Mouse (Mus musculus): Measurements from ENCODE around the gene Pus3. TPM values are rescaled to one million over a fixed set of nuclear protein-coding genes. Genes with fewer than 3 reads are reported as not detected.
A peak's percentile ranks its signal among the peaks of the same experiment; 100 is the strongest.

Pus3 gene
- total RNA-seq (2021): 10 to 100 TPM in 1 of 2 experiments, 1 to 10 TPM in 1; 9.2 to 10.3 TPM
- long read RNA-seq, experiment 1, transcript Pus3-201 (4 exons, 2,019 nt): major isoform, 5 of 6 reads
- long read RNA-seq, experiment 1, partial matches to known transcripts: 0 of 6 reads
- long read RNA-seq, experiment 1, other reads (novel, unspliced or antisense): 0 of 6 reads
- long read RNA-seq, experiment 2, partial matches to known transcripts: 0 of 4 reads
- long read RNA-seq, experiment 2, other reads (novel, unspliced or antisense): 0 of 4 reads

GRCm38 (mm10) chr9:35558257-35559008 lies at the start of gene Pus3, which contains the start of gene Ddx25:
Gene Pus3, plus strand, starts transcription at chr9:35558595.
Gene Ddx25, minus strand, starts transcription at chr9:35558528.
- no peak for DNase-seq (ENCODE audit: low spot score)

- DNase-seq (ENCODE audit: low spot score): no peak
Measured at GRCm38 (mm10) chr9:35513900-35514299, 44.5 kb upstream of the Pus3 start.

- no peak for DNase-seq (ENCODE audit: low spot score)
Measured at GRCm38 (mm10) chr9:35516182-35516581, 42.2 kb upstream of the Pus3 start.

DNA sequence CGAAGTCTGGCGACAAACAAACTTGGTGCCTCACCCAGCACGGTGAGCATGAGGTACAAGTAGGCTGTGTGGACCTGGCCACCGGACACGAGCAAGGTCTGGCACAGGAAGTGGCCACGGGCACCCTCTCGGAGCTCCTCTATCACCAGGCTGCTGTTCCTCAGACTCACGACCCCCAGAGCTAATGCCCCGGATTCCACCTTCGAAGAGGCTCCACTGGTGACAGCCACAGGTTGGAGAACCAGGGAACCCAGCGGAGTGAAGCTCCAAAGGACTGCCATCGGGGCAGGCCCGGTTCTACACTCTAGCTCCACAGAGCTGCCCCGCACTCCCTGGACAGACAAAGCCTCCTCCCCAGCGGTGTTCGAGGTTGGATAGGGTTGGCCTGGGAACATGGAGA lies 41.7 kb upstream of the Pus3 start:
- DNase-seq (ENCODE audit: low spot score): no peak

DNA sequence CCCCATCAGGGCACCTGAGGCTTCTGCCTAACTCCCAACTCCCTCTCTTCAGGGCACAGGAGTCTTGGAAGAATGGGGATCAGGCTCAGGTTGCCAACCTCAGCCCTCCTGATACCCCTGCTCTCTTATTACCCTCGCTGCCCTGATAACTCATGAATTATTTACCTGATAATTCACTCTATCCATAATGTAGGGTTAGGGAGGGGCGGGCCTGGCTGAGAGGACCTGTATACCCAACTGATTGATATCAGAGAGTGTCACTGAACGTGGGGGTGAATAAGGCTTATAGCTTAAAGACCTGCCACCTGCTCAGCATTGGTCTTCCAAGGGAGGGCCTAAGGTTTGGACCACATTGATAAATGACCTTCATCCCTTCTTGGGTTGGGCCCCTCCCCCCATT lies 40.2 kb upstream of the Pus3 start, which contains the start of gene Gm1113:
Gene Gm1113 (minus strand): TSS at position 101 of the 400 bp plus-strand sequence.
- no peak for DNase-seq (ENCODE audit: low spot score)

DNA sequence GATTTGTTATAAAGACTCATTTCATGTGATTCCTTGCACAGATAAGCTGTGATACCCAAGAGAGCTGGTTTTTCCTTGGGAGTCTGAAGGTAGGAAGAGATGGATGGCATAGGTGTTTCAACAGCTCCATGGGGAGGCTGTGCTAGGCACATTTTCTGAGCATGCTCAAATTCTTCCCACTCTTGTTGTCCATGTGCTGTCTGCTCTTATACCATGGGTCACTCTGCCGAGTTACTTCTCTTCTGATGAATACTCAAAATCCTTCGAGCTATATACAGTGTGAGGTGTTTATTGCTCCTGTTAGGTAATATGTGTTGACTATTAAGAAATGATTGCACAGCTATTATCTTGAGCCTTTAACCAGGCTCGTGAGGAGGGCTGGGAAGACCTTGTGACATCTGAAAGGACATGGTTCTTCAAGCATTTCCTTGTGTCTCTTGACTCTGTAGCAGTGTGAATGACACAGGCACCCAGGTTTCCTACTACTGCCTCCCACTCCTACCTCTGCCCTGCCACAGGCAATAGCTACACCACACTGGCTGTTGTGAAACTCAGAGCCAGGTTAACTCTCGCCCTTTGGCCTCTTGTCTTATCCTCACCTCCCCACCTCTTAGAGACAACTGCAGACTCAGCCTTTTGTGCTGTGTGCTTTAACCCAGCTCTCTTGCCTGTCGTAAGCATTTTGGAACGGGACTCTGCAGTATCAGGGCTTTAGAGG lies 37.6 kb upstream of the Pus3 start:
- DNase-seq (ENCODE audit: low spot score): no peak

GRCm38 (mm10) chr9:35522241-35522640 lies 36.2 kb upstream of the Pus3 start:
- no peak for DNase-seq (ENCODE audit: low spot score)

- no peak for DNase-seq (ENCODE audit: low spot score)
Measured at GRCm38 (mm10) chr9:35522821-35523515, 35.4 kb upstream of the Pus3 start.

- peak; percentile 48 for DNase-seq (ENCODE audit: low spot score)
Measured at GRCm38 (mm10) chr9:35523541-35523940, 34.9 kb upstream of the Pus3 start.

GRCm38 (mm10) chr9:35523941-35524411 lies 34.4 kb upstream of the Pus3 start:
- DNase-seq (ENCODE audit: low spot score): peak; percentile 76

DNA sequence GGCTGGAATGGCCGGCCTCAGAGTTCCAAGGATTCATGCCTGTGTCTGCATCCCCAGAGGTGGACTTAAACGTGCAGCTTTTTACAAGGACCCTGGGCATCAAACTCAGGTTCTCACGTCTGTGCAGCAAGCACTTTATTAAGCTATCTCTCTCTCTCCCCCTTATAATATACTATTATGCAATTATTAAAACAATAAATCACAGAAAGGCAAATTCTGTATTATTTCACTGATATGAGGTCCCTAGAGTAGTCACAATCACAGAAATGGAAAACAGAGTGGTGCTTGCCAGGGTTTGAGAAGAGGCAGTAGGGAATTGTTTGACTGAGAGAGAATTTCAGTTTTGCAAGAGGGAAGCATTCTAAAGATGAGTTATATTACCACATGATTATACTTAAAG lies 29.3 kb upstream of the Pus3 start:
- DNase-seq (ENCODE audit: low spot score): no peak

DNA sequence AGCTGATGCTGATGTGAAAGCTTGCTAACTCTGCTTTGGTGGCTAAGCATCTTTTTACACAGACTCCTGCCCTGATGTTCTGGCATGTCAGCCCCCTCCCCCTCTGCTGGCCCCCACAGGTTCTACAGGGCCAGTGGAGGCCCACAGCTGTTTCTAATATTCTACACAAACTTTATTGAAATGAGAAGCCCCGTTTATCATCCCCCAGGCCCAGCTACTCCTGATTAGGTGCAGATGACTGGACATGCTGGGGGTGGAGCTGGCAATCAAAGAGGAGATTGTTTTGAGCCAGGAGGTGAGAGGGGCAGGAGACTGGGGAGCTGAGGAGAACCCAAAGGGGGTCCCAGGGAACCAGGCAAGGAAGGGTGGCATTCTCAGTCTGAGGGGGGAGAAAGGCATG lies 28.6 kb upstream of the Pus3 start:
- DNase-seq (ENCODE audit: low spot score): no peak

DNA sequence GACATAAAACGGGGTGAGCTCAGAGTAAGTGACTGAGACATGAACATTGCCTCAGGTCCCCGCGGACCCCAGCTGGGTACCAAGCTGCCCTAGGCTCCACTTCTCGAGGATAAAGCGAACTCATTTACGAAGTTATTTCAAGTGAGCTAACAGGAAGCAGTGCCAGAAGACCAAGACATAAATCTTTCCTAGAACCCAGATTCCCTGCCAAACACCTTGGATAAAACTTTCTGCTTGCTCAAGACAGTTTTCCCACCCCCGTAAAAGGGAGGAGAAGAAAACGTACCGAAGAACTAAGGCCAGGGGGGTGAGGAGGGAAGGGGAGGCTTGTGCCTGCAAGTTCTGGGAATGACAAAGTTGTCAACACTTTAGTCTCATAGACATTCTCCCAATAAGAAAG lies 25.1 kb upstream of the Pus3 start:
- DNase-seq (ENCODE audit: low spot score): peak; percentile 19

GRCm38 (mm10) chr9:35535110-35535509 lies 23.3 kb upstream of the Pus3 start:
- peak; percentile 65 for DNase-seq (ENCODE audit: low spot score)

DNA sequence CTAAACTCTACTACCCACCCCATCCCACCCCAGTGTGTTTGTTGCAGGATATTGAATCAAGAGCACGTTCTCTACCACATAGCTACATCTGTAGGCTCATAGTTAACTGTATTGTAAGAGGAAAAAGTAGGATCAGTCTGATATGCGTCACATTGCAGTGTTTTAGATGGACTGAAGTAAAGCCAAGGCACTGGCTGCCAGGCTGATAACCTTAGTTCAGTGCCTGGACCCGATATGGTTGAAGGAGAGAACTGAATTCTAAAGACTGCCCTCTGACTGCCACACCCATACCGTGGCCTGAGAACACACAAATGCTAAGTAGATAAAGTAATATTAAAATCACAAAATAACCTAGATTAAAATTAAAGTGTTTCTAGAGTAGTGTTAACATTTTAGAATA lies 22.5 kb upstream of the Pus3 start:
- no peak for DNase-seq (ENCODE audit: low spot score)

GRCm38 (mm10) chr9:35539001-35539750 lies 19.2 kb upstream of the Pus3 start:
- DNase-seq (ENCODE audit: low spot score): no peak

DNA sequence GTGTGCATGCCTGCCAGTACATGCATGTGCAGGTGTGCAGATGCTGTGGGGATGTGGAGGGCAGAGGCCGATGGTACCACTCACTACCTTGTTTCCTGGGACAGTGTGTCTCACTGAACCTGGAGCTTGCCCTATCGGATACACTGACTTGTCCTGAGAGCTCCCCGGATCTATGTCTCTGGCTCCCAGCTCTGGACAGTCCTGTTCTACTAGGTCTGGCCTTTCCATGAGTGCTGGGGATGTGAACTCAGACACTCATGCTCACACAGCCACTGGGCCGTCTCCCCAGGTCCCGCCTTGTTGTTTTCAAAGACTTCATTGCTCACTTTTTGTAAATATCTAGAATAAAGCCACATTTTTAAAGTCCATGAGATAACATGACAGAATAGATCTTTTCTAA lies 17.4 kb upstream of the Pus3 start:
- DNase-seq (ENCODE audit: low spot score): no peak

GRCm38 (mm10) chr9:35541488-35541887 lies 16.9 kb upstream of the Pus3 start:
- DNase-seq (ENCODE audit: low spot score): peak; percentile 75

GRCm38 (mm10) chr9:35541941-35542340 lies 16.5 kb upstream of the Pus3 start:
- no peak for DNase-seq (ENCODE audit: low spot score)

- no peak for DNase-seq (ENCODE audit: low spot score)
Measured at GRCm38 (mm10) chr9:35543099-35543860, 15.1 kb upstream of the Pus3 start.

Measured in gastrocnemius, adult 18-20 months (tissue).